In genomic region chr3:88834951-88835491, GRCm38 (mm10) we compare ENCODE assay signal across 8 mouse cellular contexts. TPM values are rescaled to one million over a fixed set of nuclear protein-coding genes. Genes with fewer than 3 reads are reported as not detected.
DNase-seq lines count a peak whose midpoint lies in the region; TF ChIP-seq lines count a peak whose summit lies in the region.
"Not testable (repeated sequence)": the region's sequence is repeated elsewhere in the genome, so short reads cannot be mapped to it uniquely, and the experiment has no call there.

TSS of gene Gon4l (plus strand) at chr3:88835231.

- not testable (repeated sequence) for TF ChIP-seq CTCF in C2C12 (IDR thresholded peaks at IDR 0.05; ENCODE audit: control insufficient read depth, insufficient read depth, insufficient read length); bone marrow macrophage, adult 2 months (IDR thresholded peaks at IDR 0.05; ENCODE audit: low read depth, low read length); embryonic fibroblast, embryonic 13.5 days (IDR thresholded peaks at IDR 0.05; ENCODE audit: borderline replicate concordance, insufficient read depth, low read length); kidney, adult 2 months (conservative IDR thresholded peaks at IDR 0.05; ENCODE audit: insufficient read depth, insufficient read length, low read depth, low read length)

- not testable (repeated sequence) for H3K9me3 ChIP-seq in limb, embryonic 10.5 days (replicated peaks); midbrain, embryonic 10.5 days (replicated peaks)

- DNase-seq in heart, adult 9 months (ENCODE audit: low spot score in 2 of 2), result peak; percentile 31 to 56
- peak; percentile 43 for DNase-seq in kidney, adult 2 months
- DNase-seq in limb, embryonic 10.5 days (ENCODE audit: low spot score), result peak; percentile 53
- peak; percentile 56 for DNase-seq in midbrain, embryonic 10.5 days (ENCODE audit: low spot score)
- DNase-seq in spleen, adult 12 weeks (ENCODE audit: low spot score), result peak; percentile 43

- peaks cover 29% of the 10 kb centered on the region for H3K79me2 ChIP-seq in C2C12 (ENCODE audit: control insufficient read depth, insufficient read depth)

- H3K36me3 ChIP-seq in C2C12 (ENCODE audit: control insufficient read depth, insufficient read depth), result peaks cover 15% of the 10 kb centered on the region
- H3K36me3 ChIP-seq in kidney, adult 2 months (ENCODE audit: control insufficient read depth, insufficient read depth, low read length), result not testable (repeated sequence)
- H3K36me3 ChIP-seq in limb, embryonic 10.5 days, result peaks cover 19% of the 10 kb centered on the region
- peaks cover 20% of the 10 kb centered on the region for H3K36me3 ChIP-seq in midbrain, embryonic 10.5 days

- not testable (repeated sequence) for H3K4me1 ChIP-seq in bone marrow macrophage, adult 2 months (ENCODE audit: control insufficient read depth, insufficient read depth, low read length); embryonic fibroblast, embryonic 13.5 days (ENCODE audit: control insufficient read depth, insufficient read depth, low read length); kidney, adult 2 months (ENCODE audit: control insufficient read depth, insufficient read depth, low read length); limb, embryonic 10.5 days; midbrain, embryonic 10.5 days

- peaks cover 15% of the 10 kb centered on the region for H3K79me3 ChIP-seq in C2C12 (ENCODE audit: low read depth)

- not testable (repeated sequence) for H3K27me3 ChIP-seq in C2C12 (ENCODE audit: control insufficient read depth, insufficient read depth, insufficient read length); kidney, adult 2 months (replicated peaks; ENCODE audit: control insufficient read depth, insufficient read depth, low read length); limb, embryonic 10.5 days (ENCODE audit: low read depth, poor library complexity, severe bottlenecking); midbrain, embryonic 10.5 days (ENCODE audit: low read depth, poor library complexity, severe bottlenecking)

- WGBS in kidney, adult 2 months, result 3% methylated on average over 28 of the region's 39 CpGs
- 3% methylated on average over 34 of the region's 39 CpGs for WGBS in limb, embryonic 10.5 days
- 2% methylated on average over 33 of the region's 39 CpGs for WGBS in midbrain, embryonic 10.5 days

- peak within 1 kb of the TSS; percentile 36 for H3K4me3 ChIP-seq in C2C12 (ENCODE audit: insufficient read depth, poor library complexity, severe bottlenecking)
- H3K4me3 ChIP-seq in bone marrow macrophage, adult 2 months (ENCODE audit: insufficient read depth, low read length), result peak within 1 kb of the TSS; percentile 63
- H3K4me3 ChIP-seq in embryonic fibroblast, embryonic 13.5 days (ENCODE audit: insufficient read depth, low read length), result peak within 1 kb of the TSS; percentile 43
- H3K4me3 ChIP-seq in kidney, adult 2 months (ENCODE audit: insufficient read depth, low read depth, low read length), result peak within 1 kb of the TSS; percentile 68
- H3K4me3 ChIP-seq in limb, embryonic 10.5 days, result peak within 1 kb of the TSS; percentile 47
- peak within 1 kb of the TSS; percentile 55 for H3K4me3 ChIP-seq in midbrain, embryonic 10.5 days

- peak within 1 kb of the TSS; percentile 70 for H3ac ChIP-seq in C2C12 (ENCODE audit: control insufficient read depth, insufficient read length, low read depth)

- not testable (repeated sequence) for TF ChIP-seq POLR2A in bone marrow macrophage, adult 2 months (IDR thresholded peaks at IDR 0.05; ENCODE audit: borderline replicate concordance, low read depth, low read length); kidney, adult 2 months (IDR thresholded peaks at IDR 0.05; ENCODE audit: low read depth, low read length)
- TF ChIP-seq POLR2A in embryonic fibroblast, embryonic 13.5 days (IDR thresholded peaks at IDR 0.05; ENCODE audit: low read depth, low read length), result peak; percentile 48; the same call in 1 of the 2 replicates

- peak within 1 kb of the TSS; percentile 14; the same call in 1 of the 2 replicates for H3K27ac ChIP-seq in bone marrow macrophage, adult 2 months (ENCODE audit: insufficient read depth, low read depth, low read length)
- 0 out of 2 replicates have a peak within 1 kb of the TSS, but pooled peaks have one; percentile 3 for H3K27ac ChIP-seq in embryonic fibroblast, embryonic 13.5 days (ENCODE audit: insufficient read depth, low read length)
- peak within 1 kb of the TSS; percentile 6; the same call in 1 of the 2 replicates for H3K27ac ChIP-seq in kidney, adult 2 months (ENCODE audit: insufficient read depth, low read depth, low read length)
- H3K27ac ChIP-seq in limb, embryonic 10.5 days, result peak within 1 kb of the TSS; percentile 85
- H3K27ac ChIP-seq in midbrain, embryonic 10.5 days (replicated peaks), result peak within 1 kb of the TSS; percentile 87

RNA-seq across cellular contexts. Expression of gene Gon4l, which starts in this region (rescaled TPM):
- 14.7 TPM for polyA plus RNA-seq in C2C12 (2012; fragmentation: generic; extraction: Trizol)
- polyA plus RNA-seq in bone marrow macrophage, adult 2 months (2012; ENCODE audit: insufficient read depth, insufficient read length, missing spikeins), result 22.7 and 23.2 TPM in 2 replicates
- polyA plus RNA-seq in embryonic fibroblast, embryonic 13.5 days (2011; ENCODE audit: insufficient read length, low read depth, missing spikeins), result 28.2 and 34.8 TPM in 2 replicates
- polyA plus RNA-seq in kidney, adult 2 months (2012; rRNA removed), result 11.8 and 12.4 TPM in 2 replicates
- polyA plus RNA-seq in limb, embryonic 10.5 days (2016; fragmentation: Nextera tagmentation; extraction: Ambion mirVana), result 17.6 and 18.5 TPM in 2 replicates
- polyA plus RNA-seq in midbrain, embryonic 10.5 days (2016; fragmentation: Nextera tagmentation; extraction: Ambion mirVana), result 15.3 and 17.3 TPM in 2 replicates

Comparison
In these comparisons a context has a peak if more than half of its experiments do, and no peak if none do; other contexts are left out.
1. Peak in every context shown above with its lines: DNase-seq, H3K4me3 ChIP-seq and H3K27ac ChIP-seq.
2. H3K27ac ChIP-seq: peak in every context shown above with its lines; median percentile 87 in midbrain, embryonic 10.5 days; 85 in limb, embryonic 10.5 days; 14 in bone marrow macrophage, adult 2 months; 6 in kidney, adult 2 months; 3 in embryonic fibroblast, embryonic 13.5 days.